Mouse (Mus musculus) heart, embryonic 13.5 days (tissue): ENCODE measurements around the gene Zfp704. TPM values are rescaled to one million over a fixed set of nuclear protein-coding genes. Genes with fewer than 3 reads are reported as not detected.

Experiments used
- ATAC-seq: fragments of 200-750 bp; cut with Nextera tagmentation; 2 replicates; pipeline ENCODE4 v1.8.0; 2017; ENCODE audit warnings: moderate TSS enrichment; ENCODE audit not compliant: insufficient number of reproducible peaks, low FRiP score, low TSS enrichment; ENCODE audit errors: extremely low read depth
- H3K27ac ChIP-seq: fragments of 300-500 bp; sonication (generic); replicated peaks from 2 replicates; pipeline ENCODE4 v1.5.1; 2015; ENCODE audit warnings: moderate library complexity, mild to moderate bottlenecking, inconsistent platforms
- H3K27me3 ChIP-seq: fragments of 300-500 bp; sonication (generic); replicated peaks from 2 replicates; pipeline ENCODE4 v1.6.1; 2015; ENCODE audit warnings: mild to moderate bottlenecking, inconsistent platforms
- H3K36me3 ChIP-seq: fragments of 300-500 bp; sonication (generic); 2 replicates; pipeline ENCODE4 v1.6.1; 2015; ENCODE audit warnings: mild to moderate bottlenecking, inconsistent platforms
- H3K4me1 ChIP-seq: fragments of 300-500 bp; sonication (generic); 2 replicates; pipeline ENCODE4 v1.6.1; 2015; ENCODE audit warnings: inconsistent platforms
- H3K4me2 ChIP-seq: fragments of 300-500 bp; sonication (generic); 2 replicates; pipeline ENCODE4 v1.6.1; 2015; ENCODE audit warnings: inconsistent platforms, mild to moderate bottlenecking, moderate library complexity
- H3K4me3 ChIP-seq: fragments of 300-500 bp; sonication (generic); 2 replicates; pipeline ENCODE4 v1.5.1; 2015; ENCODE audit warnings: moderate library complexity, mild to moderate bottlenecking, inconsistent platforms
- H3K9ac ChIP-seq: fragments of 300-500 bp; sonication (generic); 2 replicates; pipeline ENCODE4 v1.6.1; 2015; ENCODE audit warnings: inconsistent platforms, mild to moderate bottlenecking, moderate library complexity
- H3K9me3 ChIP-seq: fragments of 300-500 bp; sonication (generic); 2 replicates; pipeline ENCODE4 v1.6.1; 2016; ENCODE audit warnings: inconsistent platforms
- WGBS: fragments of 180-500 bp; shearing (Covaris S2); methylation state at CpG from one replicate; pipeline ENCODE4 v1.1.7; 2015; ENCODE audit warnings: mixed read lengths; 5-methylcytosine and 5-hydroxymethylcytosine counted together
- polyA plus RNA-seq: library from polyadenylated mRNA; unstranded; fragments of >200 nt; fragmentation: Nextera tagmentation; extraction: Ambion mirVana; gene quantifications from 2 replicates; pipeline ENCODE4 v1.2.1, GENCODE M21; 2015

Gene Zfp704
- polyA plus RNA-seq, 1 experiment from 2014 or later, result 6.5 TPM

DNA sequence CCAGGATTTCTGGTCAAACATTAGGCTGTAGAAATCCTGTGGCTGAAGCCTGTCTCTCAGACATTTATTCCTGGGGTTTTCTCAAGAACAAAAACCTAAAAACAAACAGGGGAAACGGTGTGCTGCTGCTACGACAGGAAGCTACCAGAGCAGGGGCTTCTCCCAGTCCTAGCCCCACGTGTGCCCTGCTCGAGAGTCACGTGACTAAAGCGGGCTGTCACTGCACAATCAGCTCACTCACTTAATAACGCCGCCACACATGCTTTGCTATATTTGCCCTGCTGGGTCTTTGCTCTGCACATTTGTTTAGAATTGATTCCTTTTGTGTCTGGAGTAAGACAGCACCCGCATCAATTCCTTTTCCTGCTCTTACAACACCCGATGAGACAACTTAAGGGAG is 202.1 kb downstream of the Zfp704 start:
- H3K36me3 ChIP-seq, result no peaks in the 10 kb centered on the region
- peak overlapping the region; percentile 28; the same call in 1 of the 2 replicates for H3K27ac ChIP-seq
- no peak overlapping the region for H3K4me2 ChIP-seq
- H3K9ac ChIP-seq, result no peak overlapping the region
- H3K4me1 ChIP-seq, result peaks cover 53% of the 10 kb centered on the region
- H3K9me3 ChIP-seq, result no peaks in the 10 kb centered on the region
- H3K4me3 ChIP-seq, result no peak overlapping the region
- no peak for ATAC-seq
- WGBS, result 69% methylated on average over 10 of the region's 10 CpGs
- no peaks in the 10 kb centered on the region for H3K27me3 ChIP-seq

DNA sequence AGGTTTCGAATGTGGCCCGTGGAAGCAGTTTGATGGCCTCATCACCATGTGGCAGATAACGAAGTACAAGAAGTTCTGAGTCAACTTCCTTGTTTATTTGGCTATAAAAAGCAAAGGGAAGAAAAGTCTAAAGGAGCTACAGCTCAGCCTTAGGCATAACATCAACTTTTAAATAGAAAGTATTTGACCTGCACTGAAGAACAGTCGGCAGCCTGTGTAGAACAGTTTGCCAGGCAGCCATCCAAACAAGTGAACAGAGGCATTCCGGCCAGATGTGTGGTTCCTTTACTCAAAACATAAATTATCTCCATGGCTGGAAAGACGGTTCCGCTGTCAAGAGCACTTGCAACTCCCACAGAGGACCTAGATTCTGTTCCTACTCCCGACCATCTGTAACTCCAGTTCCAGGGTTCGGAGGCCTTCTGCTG is 202.8 kb downstream of the Zfp704 start:
- Histone ChIP-seq H3K27me3 (no peaks in the 10 kb centered on the region), H3K9ac (no peak overlapping the region), H3K4me2 (no peak overlapping the region), H3K4me1 (peaks cover 59% of the 10 kb centered on the region), H3K27ac (peak overlapping the region; percentile 28; the same call in 1 of the 2 replicates), H3K36me3 (no peaks in the 10 kb centered on the region), H3K9me3 (no peaks in the 10 kb centered on the region), H3K4me3 (no peak overlapping the region)
- WGBS, result 55% methylated on average over 9 of the region's 9 CpGs
- ATAC-seq, result no peak

DNA sequence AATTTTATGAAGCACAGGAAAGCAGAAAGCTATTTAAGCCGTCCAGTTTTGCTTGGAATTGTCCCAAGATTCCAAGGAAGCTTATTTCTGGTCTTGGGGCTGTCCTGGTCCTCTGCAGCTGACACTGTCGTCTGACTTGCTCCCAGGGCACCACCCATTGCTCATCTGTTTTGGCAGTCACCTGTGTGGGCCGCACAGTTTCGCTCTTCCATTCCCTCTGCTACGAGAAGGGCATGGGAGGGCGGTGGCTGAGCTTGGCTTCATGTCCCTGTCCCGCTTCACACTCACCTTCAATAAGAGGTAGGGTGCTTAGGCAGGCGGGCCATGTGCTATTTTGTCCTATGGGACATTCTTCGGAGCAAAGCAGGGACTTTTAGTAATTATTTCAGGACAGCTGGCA is 204.5 kb downstream of the Zfp704 start:
- Histone ChIP-seq H3K36me3 (no peaks in the 10 kb centered on the region), H3K4me2 (no peak overlapping the region), H3K9ac (no peak overlapping the region; the same call in 1 of the 2 replicates), H3K27me3 (no peaks in the 10 kb centered on the region), H3K4me3 (no peak overlapping the region), H3K9me3 (no peaks in the 10 kb centered on the region), H3K27ac (peak overlapping the region; percentile 32; the same call in 1 of the 2 replicates), H3K4me1 (peaks cover 76% of the 10 kb centered on the region)
- ATAC-seq, result no peak
- WGBS, result 58% methylated on average over 9 of the region's 9 CpGs

DNA sequence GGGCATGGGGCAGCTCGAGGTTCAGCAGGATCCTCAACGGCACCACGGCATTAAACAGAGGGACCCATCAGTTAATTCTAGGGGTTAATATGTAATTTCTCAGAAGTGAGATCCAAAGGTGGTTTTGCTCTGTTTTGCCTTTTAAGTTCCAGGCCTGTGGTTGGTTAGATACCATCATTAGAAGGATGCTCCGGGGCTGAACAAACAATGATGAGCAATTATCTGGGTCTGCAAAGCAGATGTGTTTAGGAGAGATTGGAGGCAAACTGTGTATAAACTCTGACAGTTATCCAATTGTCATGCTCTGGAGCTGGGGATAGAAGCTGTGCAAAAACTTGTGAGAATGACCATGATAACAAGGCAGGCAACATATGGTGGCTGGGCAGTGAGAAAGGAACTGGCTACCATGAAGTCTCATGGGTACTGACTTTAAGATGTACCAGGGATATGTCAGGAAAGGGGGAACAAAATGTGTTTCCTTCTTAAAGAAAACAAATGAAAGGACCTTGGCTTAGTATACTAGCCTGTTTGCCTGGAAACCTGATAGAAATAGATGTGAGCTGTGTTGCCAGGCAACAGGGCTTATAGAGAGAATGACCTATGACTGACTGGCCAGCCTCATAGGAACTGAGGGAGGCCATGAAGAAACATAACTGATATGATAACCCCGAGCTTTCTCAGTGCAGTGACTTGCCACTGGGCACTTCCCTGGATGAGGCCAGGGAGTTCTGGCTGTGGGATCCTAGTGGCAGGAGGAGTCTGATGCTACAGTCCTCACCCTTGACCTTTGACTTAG is 206.4 kb downstream of the Zfp704 start:
- WGBS, result 53% methylated on average over 5 of the region's 5 CpGs
- no peak overlapping the region for H3K9ac ChIP-seq
- no peaks in the 10 kb centered on the region for H3K9me3 ChIP-seq
- no peaks in the 10 kb centered on the region for H3K27me3 ChIP-seq
- H3K4me2 ChIP-seq, result 0 out of 2 replicates have a peak overlapping the region, but pooled peaks have one; percentile 18
- peak overlapping the region; percentile 51 for H3K27ac ChIP-seq
- H3K36me3 ChIP-seq, result no peaks in the 10 kb centered on the region
- peaks cover 83% of the 10 kb centered on the region for H3K4me1 ChIP-seq
- H3K4me3 ChIP-seq, result no peak overlapping the region
- ATAC-seq, result no peak

DNA sequence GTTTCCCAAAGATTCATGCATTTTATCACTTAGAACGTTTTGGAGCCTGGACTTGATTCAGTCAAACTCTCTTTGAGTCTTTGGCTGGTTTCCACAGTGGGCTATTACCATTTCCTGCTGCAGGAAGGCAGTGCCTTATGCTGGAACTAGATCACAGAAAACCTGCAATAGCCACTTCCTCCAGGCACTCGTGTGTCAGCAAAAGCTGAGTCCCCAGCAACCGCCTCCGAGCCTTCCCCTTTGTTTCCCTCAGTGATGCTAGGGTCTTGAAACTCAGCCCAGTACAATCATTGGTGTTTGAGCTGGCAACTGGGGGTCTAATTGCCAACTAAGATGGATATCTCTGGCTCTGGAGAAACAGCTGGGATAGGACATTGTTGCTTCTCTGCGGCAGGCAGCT is 207.0 kb downstream of the Zfp704 start:
- Histone ChIP-seq H3K9ac (no peak overlapping the region), H3K4me3 (no peak overlapping the region), H3K27me3 (no peaks in the 10 kb centered on the region), H3K4me2 (0 out of 2 replicates have a peak overlapping the region, but pooled peaks have one; percentile 18), H3K27ac (peak overlapping the region; percentile 51), H3K4me1 (peaks cover 83% of the 10 kb centered on the region), H3K9me3 (no peaks in the 10 kb centered on the region), H3K36me3 (no peaks in the 10 kb centered on the region)
- 38% methylated on average over 5 of the region's 5 CpGs for WGBS
- no peak for ATAC-seq

DNA sequence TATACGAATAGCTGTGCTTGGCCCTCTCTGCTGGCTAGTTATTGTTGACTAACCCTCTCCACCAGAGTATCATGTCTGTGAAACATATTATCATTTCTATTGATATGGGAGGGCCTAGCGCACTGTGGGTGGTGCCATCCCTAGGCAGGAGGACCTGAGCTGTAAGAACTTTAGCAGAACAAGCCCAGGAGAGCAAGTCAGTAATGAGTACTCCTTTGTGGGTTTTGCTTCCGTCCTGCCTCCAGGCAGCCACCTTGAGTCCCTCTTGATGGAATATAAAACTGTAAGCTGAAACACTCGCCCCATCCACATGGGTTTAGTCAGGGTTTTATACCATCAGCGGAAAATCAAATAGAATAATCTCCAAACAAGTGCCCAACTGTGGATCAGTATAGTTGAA is 207.5 kb downstream of the Zfp704 start:
- Histone ChIP-seq H3K27ac (peak overlapping the region; percentile 44; the same call in 1 of the 2 replicates), H3K4me2 (no peak overlapping the region), H3K4me3 (no peak overlapping the region), H3K36me3 (no peaks in the 10 kb centered on the region), H3K4me1 (peaks cover 80% of the 10 kb centered on the region), H3K9ac (no peak overlapping the region), H3K9me3 (no peaks in the 10 kb centered on the region), H3K27me3 (no peaks in the 10 kb centered on the region)
- ATAC-seq, result no peak
- 75% methylated on average over 5 of the region's 5 CpGs for WGBS

DNA sequence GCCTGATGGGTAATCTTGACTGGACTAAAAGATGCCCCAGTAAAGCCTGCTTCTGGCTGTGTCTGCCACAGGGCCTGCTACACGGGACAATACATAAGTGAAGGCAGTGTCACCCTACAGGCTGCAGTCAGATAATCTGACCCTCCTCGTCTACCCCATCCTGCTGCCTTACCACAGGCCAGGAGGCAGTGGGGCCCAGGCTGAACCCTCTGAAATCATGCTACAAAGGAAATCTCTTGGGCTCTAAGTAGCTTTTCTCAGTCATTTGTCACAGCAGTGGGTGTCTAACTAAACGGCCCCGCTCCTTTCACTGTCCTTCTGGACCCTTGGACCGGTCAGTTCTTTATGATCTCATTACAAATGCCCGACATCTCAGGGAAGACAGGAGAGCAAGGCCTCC is 208.2 kb downstream of the Zfp704 start:
- Histone ChIP-seq H3K27me3 (no peaks in the 10 kb centered on the region), H3K4me2 (no peak overlapping the region), H3K27ac (no peak overlapping the region), H3K36me3 (no peaks in the 10 kb centered on the region), H3K9me3 (no peaks in the 10 kb centered on the region), H3K4me1 (peaks cover 77% of the 10 kb centered on the region), H3K4me3 (no peak overlapping the region), H3K9ac (no peak overlapping the region)
- no peak for ATAC-seq
- WGBS, result 66% methylated on average over 6 of the region's 6 CpGs

DNA sequence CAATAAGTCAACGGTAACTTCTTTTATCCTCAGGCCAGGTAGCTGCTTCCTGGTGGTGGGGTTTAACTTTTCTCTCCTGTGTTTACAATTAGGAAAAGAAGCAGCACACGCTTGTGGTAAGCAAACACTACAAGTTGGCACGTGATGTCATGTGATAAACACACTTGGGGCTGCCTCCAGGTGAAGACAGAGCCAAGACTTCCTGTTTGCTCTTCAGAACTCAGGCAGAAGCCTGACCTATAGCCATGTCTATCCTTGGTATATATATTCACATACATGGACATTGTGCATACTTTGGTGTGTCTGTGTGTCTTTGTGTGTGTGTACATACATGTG is 209.0 kb downstream of the Zfp704 start:
- Histone ChIP-seq H3K36me3 (no peaks in the 10 kb centered on the region), H3K4me3 (no peak overlapping the region), H3K4me2 (peak overlapping the region; percentile 24; the same call in 1 of the 2 replicates), H3K9me3 (no peaks in the 10 kb centered on the region), H3K9ac (peak overlapping the region; percentile 41; the same call in 1 of the 2 replicates), H3K4me1 (peaks cover 69% of the 10 kb centered on the region), H3K27me3 (no peaks in the 10 kb centered on the region), H3K27ac (peak overlapping the region; percentile 67)
- no peak for ATAC-seq
- WGBS, result 52% methylated on average over 3 of the region's 3 CpGs

DNA sequence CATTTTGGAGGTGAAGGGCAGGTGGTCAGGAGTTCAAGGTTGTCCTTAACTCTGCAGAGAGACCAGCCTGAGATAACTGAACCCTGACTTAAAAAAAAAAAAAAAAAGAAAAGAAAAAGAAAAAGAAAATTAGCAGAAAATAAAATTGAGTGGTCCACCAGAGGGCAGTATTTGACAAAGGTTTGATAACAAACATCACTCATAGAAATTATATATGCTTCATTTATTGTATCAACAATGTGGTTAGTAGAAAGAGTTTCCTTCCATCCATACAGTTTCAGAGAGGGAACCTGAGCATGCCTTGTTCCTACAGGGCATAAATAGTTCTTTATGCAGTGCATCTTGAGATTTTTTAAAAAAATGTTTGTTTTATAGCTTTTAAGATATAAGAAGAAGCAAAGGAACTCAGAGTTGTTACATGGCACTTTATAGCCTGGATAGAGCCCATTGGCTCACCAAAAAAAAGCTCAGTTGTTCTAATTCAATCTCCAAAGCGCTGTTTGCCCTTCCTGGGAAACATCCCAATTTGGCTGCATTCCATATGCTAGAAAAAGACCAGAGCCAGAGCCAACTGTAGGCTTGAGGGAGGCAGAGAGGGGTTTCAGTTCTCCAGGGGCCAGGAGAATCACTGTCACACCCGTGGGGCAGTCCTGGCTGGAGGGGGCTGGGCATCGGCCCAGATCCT is 209.5 kb downstream of the Zfp704 start:
- ATAC-seq, result no peak
- Histone ChIP-seq H3K27ac (peak overlapping the region; percentile 67), H3K9ac (peak overlapping the region; percentile 41; the same call in 1 of the 2 replicates), H3K36me3 (no peaks in the 10 kb centered on the region), H3K4me2 (peak overlapping the region; percentile 24; the same call in 1 of the 2 replicates), H3K4me1 (peaks cover 64% of the 10 kb centered on the region), H3K9me3 (peaks cover under 1% of the 10 kb centered on the region; the same call in 1 of the 2 replicates), H3K4me3 (no peak overlapping the region), H3K27me3 (no peaks in the 10 kb centered on the region)
- 24% methylated on average over 3 of the region's 3 CpGs for whole genome bisulfite sequencing

DNA sequence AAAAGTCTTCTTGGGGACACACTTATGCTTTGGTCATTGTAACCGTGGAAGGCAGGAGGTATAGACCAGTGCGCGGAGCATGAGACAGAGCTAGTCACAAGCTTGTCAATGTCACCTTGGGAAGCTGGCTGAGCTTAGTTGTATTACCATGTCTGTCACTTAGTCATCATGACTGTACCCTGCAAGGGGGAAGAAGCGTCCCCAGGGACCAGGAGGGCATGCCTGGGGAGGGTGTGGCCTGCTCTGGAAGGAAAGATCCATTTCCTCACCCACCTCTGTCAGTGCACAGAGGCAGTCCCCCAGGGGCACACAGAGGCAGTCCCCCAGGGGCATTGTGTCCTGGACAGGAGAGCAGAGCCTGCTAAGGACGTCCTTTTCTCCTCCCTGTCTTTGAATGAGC is 211.6 kb downstream of the Zfp704 start:
- Histone ChIP-seq H3K27ac (no peak overlapping the region), H3K4me3 (no peak overlapping the region), H3K9me3 (peaks cover 4% of the 10 kb centered on the region; the same call in 1 of the 2 replicates), H3K9ac (no peak overlapping the region), H3K27me3 (no peaks in the 10 kb centered on the region), H3K4me1 (peaks cover 49% of the 10 kb centered on the region), H3K4me2 (no peak overlapping the region), H3K36me3 (no peaks in the 10 kb centered on the region)
- 38% methylated on average over 5 of the region's 5 CpGs for WGBS
- ATAC-seq, result no peak
